Mouse (Mus musculus) adrenal gland, postnatal 4 days (tissue): ENCODE data around the gene Tex21. TPM values are rescaled to one million over a fixed set of nuclear protein-coding genes. Genes with fewer than 3 reads are reported as not detected.
A peak's percentile ranks its signal among the peaks of the same experiment; 100 is the strongest.

Experiments
- DNase-seq, 2 experiments: peaks; one replicate each; pipeline ENCODE4 v3.0.0; 2021 to 2022; ENCODE audit warnings: low spot score in 2 of 2, mixed read lengths in 2 of 2
- long read RNA-seq, 2 experiments: library from polyadenylated mRNA; stranded (forward); transcript quantifications; one replicate each; pipeline ENCODE4 v2.0.0; 2021
- total RNA-seq, 2 experiments: library from RNA; stranded (reverse); gene quantifications; 2 replicates each; pipeline ENCODE4 v1.2.3; 2021

Tex21 gene
- not detected for total RNA-seq
- long read RNA-seq, experiment 1: 0 reads
- long read RNA-seq, experiment 2: 0 reads

GRCm38 (mm10) chr12:76246646-76247045 lies at the start of gene Tex21:
Gene Tex21, minus strand, starts transcription at chr12:76246746.
- no peak for DNase-seq

- peak; percentile 15 to 43 for DNase-seq
Measured at GRCm38 (mm10) chr12:76293192-76293591, 46.6 kb upstream of the Tex21 start.

GRCm38 (mm10) chr12:76290271-76290670 lies 43.7 kb upstream of the Tex21 start:
- no peak for DNase-seq

- no peak for DNase-seq
Measured at GRCm38 (mm10) chr12:76289428-76289827, 42.9 kb upstream of the Tex21 start.

GRCm38 (mm10) chr12:76288494-76288893 lies 41.9 kb upstream of the Tex21 start:
- DNase-seq: no peak

- no peak for DNase-seq
Measured at GRCm38 (mm10) chr12:76287986-76288385, 41.4 kb upstream of the Tex21 start.

- no peak for DNase-seq
Measured at GRCm38 (mm10) chr12:76285418-76285817, 38.9 kb upstream of the Tex21 start.

- DNase-seq: no peak
Measured at GRCm38 (mm10) chr12:76282532-76283173, 36.1 kb upstream of the Tex21 start.

GRCm38 (mm10) chr12:76282132-76282531 lies 35.6 kb upstream of the Tex21 start:
- DNase-seq: peak in 1 of 2 experiments; percentile 14

GRCm38 (mm10) chr12:76281111-76281660 lies 34.6 kb upstream of the Tex21 start:
- DNase-seq: no peak

- DNase-seq: no peak
Measured at GRCm38 (mm10) chr12:76280556-76280955, 34.0 kb upstream of the Tex21 start.

- DNase-seq: no peak
Measured at GRCm38 (mm10) chr12:76278209-76278608, 31.7 kb upstream of the Tex21 start.

GRCm38 (mm10) chr12:76272610-76273524 lies 26.3 kb upstream of the Tex21 start:
- DNase-seq: no peak

GRCm38 (mm10) chr12:76271516-76271915 lies 25.0 kb upstream of the Tex21 start:
- no peak for DNase-seq

GRCm38 (mm10) chr12:76269196-76269595 lies 22.6 kb upstream of the Tex21 start:
- DNase-seq: no peak

- DNase-seq: no peak
Measured at GRCm38 (mm10) chr12:76268686-76269085, 22.1 kb upstream of the Tex21 start.

- DNase-seq: no peak
Measured at GRCm38 (mm10) chr12:76266875-76267274, 20.3 kb upstream of the Tex21 start.

- DNase-seq: no peak
Measured at GRCm38 (mm10) chr12:76265001-76265400, 18.5 kb upstream of the Tex21 start.

GRCm38 (mm10) chr12:76264325-76264965 lies 17.9 kb upstream of the Tex21 start:
- no peak for DNase-seq

GRCm38 (mm10) chr12:76263876-76264275 lies 17.3 kb upstream of the Tex21 start:
- no peak for DNase-seq

- no peak for DNase-seq
Measured at GRCm38 (mm10) chr12:76262918-76263317, 16.4 kb upstream of the Tex21 start.
